Mouse (Mus musculus): ENCODE data around the gene N4bp3. TPM values are rescaled to one million over a fixed set of nuclear protein-coding genes. Genes with fewer than 3 reads are reported as not detected.
"Not testable (repeated sequence)": the region's sequence is repeated elsewhere in the genome, so short reads cannot be mapped to it uniquely, and the experiment has no call there.

Gene N4bp3
- total RNA-seq (2021), result 10 to 100 TPM; 22.1 to 23.1 TPM
- long read RNA-seq, experiment 1, transcript N4bp3-201 (5 exons, 2,367 nt), result major isoform, 45 of 52 reads
- long read RNA-seq, experiment 1, partial matches to known transcripts, result 6 of 52 reads
- long read RNA-seq, experiment 1, other reads (novel, unspliced or antisense), result 1 of 52 reads
- long read RNA-seq, experiment 2, transcript N4bp3-201 (5 exons, 2,367 nt), result major isoform, 57 of 63 reads
- long read RNA-seq, experiment 2, partial matches to known transcripts, result 0 of 63 reads
- long read RNA-seq, experiment 2, other reads (novel, unspliced or antisense), result 6 of 63 reads

- peak; percentile 83 to 86 for DNase-seq
- intact Hi-C loops (cut with DNase I), result loop anchor here (5.0 kb wide), 1 partner anchor 34 kb away; the partner anchor contains the start of gene Nhp2
Measured at GRCm38 (mm10) chr11:51650691-51651515, at the start of gene N4bp3, which contains the start of gene D930048N14Rik. Gene N4bp3, minus strand, starts transcription at chr11:51650842. Gene D930048N14Rik, plus strand, starts transcription at chr11:51650954.

GRCm38 (mm10) chr11:51694984-51695383, 44.3 kb upstream of the N4bp3 start:
- intact Hi-C loops (cut with DNase I), result no loop called here
- no peak for DNase-seq

- DNase-seq; intact Hi-C loops (cut with DNase I): not testable (repeated sequence)
Measured at GRCm38 (mm10) chr11:51690597-51690996, 40.0 kb upstream of the N4bp3 start.

- no peak for DNase-seq
- intact Hi-C loops (cut with DNase I), result loop anchor here (10.0 kb wide), 1 partner anchor 405 kb away; the partner anchor contains the start of gene Col23a1
Measured at GRCm38 (mm10) chr11:51689343-51689742, 38.7 kb upstream of the N4bp3 start.

GRCm38 (mm10) chr11:51688330-51689328, 38.0 kb upstream of the N4bp3 start, which contains the start of gene 0610009B22Rik:
Gene 0610009B22Rik, minus strand, starts transcription at chr11:51688874.
- peak; percentile 100 for DNase-seq
- intact Hi-C loops (cut with DNase I), result loop anchor here (10.0 kb wide), 1 partner anchor 404 kb away; the partner anchor contains the start of gene Col23a1

GRCm38 (mm10) chr11:51681976-51682374, 31.3 kb upstream of the N4bp3 start:
- intact Hi-C loops (cut with DNase I), result loop anchor here (1.0 to 10.0 kb wide), 3 partner anchors 35 to 397 kb away; partner anchors contain the start of gene Col23a1
- DNase-seq, result no peak

- DNase-seq, result peak; percentile 87 to 94
- intact Hi-C loops (cut with DNase I), result loop anchor here (1.0 to 10.0 kb wide), 3 partner anchors 34 to 397 kb away; partner anchors contain the start of gene Col23a1
Measured at GRCm38 (mm10) chr11:51681324-51681975, 30.8 kb upstream of the N4bp3 start.

GRCm38 (mm10) chr11:51679466-51679865, 28.8 kb upstream of the N4bp3 start:
- intact Hi-C loops (cut with DNase I), result no loop called here
- DNase-seq, result no peak

GRCm38 (mm10) chr11:51677737-51678418, 27.2 kb upstream of the N4bp3 start:
- DNase-seq, result no peak
- intact Hi-C loops (cut with DNase I), result no loop called here

GRCm38 (mm10) chr11:51675386-51675785, 24.7 kb upstream of the N4bp3 start:
- DNase-seq, result no peak
- intact Hi-C loops (cut with DNase I), result no loop called here

- DNase-seq, result no peak
- intact Hi-C loops (cut with DNase I), result no loop called here
Measured at GRCm38 (mm10) chr11:51673291-51673690, 22.6 kb upstream of the N4bp3 start.

- intact Hi-C loops (cut with DNase I), result no loop called here
Measured at GRCm38 (mm10) chr11:51671376-51671775, 20.7 kb upstream of the N4bp3 start.

GRCm38 (mm10) chr11:51670846-51671245, 20.2 kb upstream of the N4bp3 start:
- intact Hi-C loops (cut with DNase I), result no loop called here
- no peak for DNase-seq

More at GRCm38 (mm10) chr11:51671376-51671775, 20.7 kb upstream of the N4bp3 start:
- DNase-seq, result no peak

- DNase-seq; intact Hi-C loops (cut with DNase I): not testable (repeated sequence)
Measured at GRCm38 (mm10) chr11:51664747-51665146, 14.1 kb upstream of the N4bp3 start.

- DNase-seq, result no peak
- intact Hi-C loops (cut with DNase I), result no loop called here
Measured at GRCm38 (mm10) chr11:51662632-51663031, 12.0 kb upstream of the N4bp3 start.

GRCm38 (mm10) chr11:51661867-51662365, 11.3 kb upstream of the N4bp3 start:
- intact Hi-C loops (cut with DNase I), result no loop called here
- DNase-seq, result no peak

- intact Hi-C loops (cut with DNase I), result no loop called here
- no peak for DNase-seq
Measured at GRCm38 (mm10) chr11:51658705-51659104, 8.1 kb upstream of the N4bp3 start.

GRCm38 (mm10) chr11:51658291-51658690, 7.6 kb upstream of the N4bp3 start:
- intact Hi-C loops (cut with DNase I), result no loop called here
- DNase-seq, result no peak
